Mouse (Mus musculus): ENCODE measurements around the gene Zfp266.

Gene Zfp266

GRCm38 (mm10) chr9:20492527-20493233, 28.5 kb downstream of the Zfp266 start, which contains the start of gene Zfp426:
Zfp426 (minus strand) TSS chr9:20492746.
- peak; percentile 76 to 87 for DNase-seq (ENCODE audit: low spot score in 2 of 2)

DNA sequence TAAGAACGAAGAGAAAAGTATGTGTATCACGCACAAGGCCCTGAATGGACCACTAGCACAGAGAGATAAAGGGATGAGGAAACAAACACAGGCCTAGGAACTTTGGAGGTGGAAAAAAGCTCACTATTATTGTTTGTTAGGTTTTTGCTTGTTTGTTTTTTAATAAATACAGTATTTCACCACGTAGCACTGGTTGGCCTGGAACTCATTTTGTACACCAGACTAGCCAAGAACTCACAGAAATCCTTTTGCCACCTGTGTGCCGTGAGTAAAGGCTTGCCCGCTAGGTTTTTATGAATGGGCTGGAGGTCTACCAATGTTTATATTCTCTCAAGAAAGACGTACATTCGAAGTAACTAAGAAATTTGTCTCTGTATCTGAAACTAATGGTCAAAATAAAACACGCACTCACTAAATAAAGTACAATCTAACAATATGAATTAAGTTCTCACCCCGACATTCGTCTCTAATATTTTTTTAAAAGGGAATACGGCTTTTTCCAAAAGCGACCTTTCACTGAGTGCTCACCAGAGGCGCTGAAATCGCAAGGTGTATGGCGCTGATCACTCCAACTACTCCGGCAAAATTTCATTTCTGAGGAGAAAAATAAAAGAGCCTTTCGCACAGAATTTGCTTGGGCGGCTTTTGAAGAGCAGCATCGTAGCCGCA, 29.2 kb downstream of the Zfp266 start:
- DNase-seq (ENCODE audit: low spot score in 2 of 2): no peak

- DNase-seq (ENCODE audit: low spot score in 2 of 2): no peak
Measured at GRCm38 (mm10) chr9:20489536-20489935, 31.7 kb downstream of the Zfp266 start.

GRCm38 (mm10) chr9:20479396-20479795, 41.8 kb downstream of the Zfp266 start:
- DNase-seq (ENCODE audit: low spot score in 2 of 2): no peak

GRCm38 (mm10) chr9:20476632-20477031, 44.6 kb downstream of the Zfp266 start:
- no peak for DNase-seq (ENCODE audit: low spot score in 2 of 2)

DNA sequence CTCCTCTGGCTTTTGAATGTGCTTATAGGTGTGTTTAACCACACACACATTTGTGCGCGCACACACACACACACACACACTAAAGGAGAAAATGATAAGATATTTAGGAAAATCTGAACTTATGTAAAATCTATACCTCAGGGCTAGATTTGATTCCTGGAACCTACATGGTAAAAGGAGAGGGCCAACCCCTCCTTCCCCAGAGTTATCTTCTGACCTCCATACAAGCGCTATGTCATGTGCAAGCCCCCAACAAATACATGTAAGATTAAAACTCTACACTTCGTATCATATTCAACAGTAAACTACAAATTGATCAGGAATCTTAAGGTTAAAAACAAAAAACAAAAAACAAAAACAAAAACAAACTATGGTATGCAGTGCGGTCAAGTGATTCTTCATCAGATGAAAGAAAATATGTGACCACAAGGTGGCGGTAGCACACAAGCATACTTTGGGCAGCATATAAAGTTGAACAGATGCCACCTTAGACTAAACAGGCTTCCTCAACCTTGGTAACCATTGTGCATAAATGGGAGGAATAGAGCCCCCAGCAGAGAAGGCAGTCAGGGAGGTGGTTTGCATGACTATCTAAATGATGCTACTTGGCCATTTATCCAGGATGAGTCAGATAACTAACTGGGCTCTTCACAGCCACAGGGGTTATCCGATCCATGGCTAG, 54.3 kb downstream of the Zfp266 start:
- peak; percentile 18 to 81 for DNase-seq (ENCODE audit: low spot score in 2 of 2)

DNA sequence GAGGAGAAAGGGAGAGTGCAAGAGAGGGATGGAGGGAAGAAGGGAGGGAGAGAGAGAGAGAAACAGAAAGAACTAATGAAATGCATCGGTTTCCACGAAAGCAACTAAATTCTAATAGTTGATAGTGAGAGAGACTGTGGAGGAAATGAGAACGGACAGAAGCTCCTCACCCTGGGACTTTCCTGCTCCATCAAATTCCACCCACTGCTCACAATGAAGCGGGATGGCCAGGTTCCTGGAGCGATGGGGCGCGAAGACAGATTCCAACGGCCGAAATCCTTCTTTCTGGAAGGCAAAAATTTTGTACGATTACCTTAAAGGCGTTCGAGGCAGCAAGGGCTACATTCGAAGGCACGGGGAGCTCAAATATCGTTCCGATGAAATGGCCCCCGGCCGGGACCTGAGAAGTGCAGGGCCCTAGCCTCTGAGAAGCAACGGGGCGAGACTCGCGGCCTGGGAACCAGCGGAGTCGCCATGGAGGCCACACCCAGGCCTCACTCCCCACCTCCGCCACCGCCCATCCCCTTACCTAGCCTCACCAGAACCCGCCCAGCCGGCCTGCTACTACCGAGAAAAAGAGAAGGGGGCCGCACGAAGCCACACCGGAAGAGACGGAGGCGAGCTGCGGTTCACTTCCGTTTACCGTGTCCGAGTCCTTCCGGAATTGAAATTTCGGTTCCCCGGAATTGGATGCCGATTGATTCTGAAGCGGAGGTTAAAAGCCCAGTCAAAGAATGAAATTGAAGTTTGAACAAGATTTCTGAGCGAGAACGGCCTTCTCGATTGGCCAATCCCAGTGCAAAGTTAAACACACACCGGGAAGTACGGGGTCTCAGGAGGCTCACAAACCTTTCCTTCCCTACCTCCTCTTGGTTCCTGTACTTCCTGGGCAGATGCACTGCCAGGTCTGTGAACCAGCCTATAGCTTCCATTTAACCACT, 61.6 kb downstream of the Zfp266 start, which contains the start of gene Zfp26:
Zfp26 (minus strand) TSS at position 786 of the 941 bp plus-strand sequence.
- peak; percentile 63 to 65 for DNase-seq (ENCODE audit: low spot score in 2 of 2)

DNA sequence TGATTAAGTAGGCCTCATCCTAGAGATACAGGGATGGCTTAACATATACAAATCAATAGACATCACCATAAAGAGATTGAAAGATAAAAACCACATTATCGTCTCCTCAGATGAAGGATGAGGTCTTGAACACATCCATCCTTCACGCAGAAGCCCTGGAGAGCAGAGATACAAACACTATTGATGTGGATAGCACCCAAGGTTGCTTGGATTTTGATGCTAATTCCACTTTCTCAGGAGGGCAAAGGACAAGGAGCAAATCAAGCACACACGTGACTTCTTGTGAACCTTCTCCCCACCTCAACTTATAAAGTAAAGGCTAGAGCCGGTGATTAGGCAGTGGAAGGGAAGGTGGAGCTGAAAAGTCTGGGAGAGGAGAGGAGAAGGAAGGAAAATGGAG, 67.6 kb downstream of the Zfp266 start:
- no peak for DNase-seq (ENCODE audit: low spot score in 2 of 2)

DNA sequence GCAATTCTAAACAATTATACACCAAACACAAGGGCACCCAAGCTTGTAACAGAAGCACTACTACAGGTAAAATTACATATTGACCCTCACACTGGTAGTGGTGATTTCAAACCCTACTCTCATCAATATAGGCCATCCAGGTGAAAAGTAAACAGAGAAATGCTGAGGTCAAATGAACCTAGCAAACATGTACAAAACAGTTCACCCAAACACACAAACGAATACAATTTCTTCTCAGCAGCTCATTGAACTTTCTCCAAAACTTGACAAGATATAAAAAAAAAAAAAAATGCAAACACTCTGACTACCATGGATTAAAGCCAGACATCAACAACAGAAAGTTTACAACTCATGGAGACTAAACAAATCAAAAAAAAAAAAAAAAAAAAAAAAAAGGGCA, 69.7 kb downstream of the Zfp266 start:
- DNase-seq (ENCODE audit: low spot score in 2 of 2): no peak

Data from thymus, postnatal 10 days (tissue).